Mouse (Mus musculus) urinary bladder, postnatal 14 days (tissue): ENCODE measurements around the gene Gm9970.

Experiments
- DNase-seq: peaks from one replicate; pipeline ENCODE4 v3.0.0; 2021; ENCODE audit warnings: low spot score

The Gm9970 gene

GRCm38 (mm10) chr5:31240637-31241521 lies at the start of gene Gm9970, which contains the start of gene Nrbp1:
Gm9970 (minus strand) TSS chr5:31241232.
Nrbp1 (plus strand) TSS chr5:31240864.
- DNase-seq = peak; percentile 96

GRCm38 (mm10) chr5:31289626-31290230 lies 48.7 kb upstream of the Gm9970 start:
- no peak for DNase-seq

GRCm38 (mm10) chr5:31288655-31289054 lies 47.6 kb upstream of the Gm9970 start:
- no peak for DNase-seq

- DNase-seq = no peak
Observed at GRCm38 (mm10) chr5:31288225-31288624, 47.2 kb upstream of the Gm9970 start.

GRCm38 (mm10) chr5:31279245-31279988 lies 38.4 kb upstream of the Gm9970 start:
- no peak for DNase-seq

- no peak for DNase-seq
Observed at GRCm38 (mm10) chr5:31273018-31273417, 32.0 kb upstream of the Gm9970 start.

- no peak for DNase-seq
Observed at GRCm38 (mm10) chr5:31267686-31268085, 26.7 kb upstream of the Gm9970 start.

- DNase-seq = peak; percentile 29
Observed at GRCm38 (mm10) chr5:31266101-31266500, 25.1 kb upstream of the Gm9970 start.

GRCm38 (mm10) chr5:31257616-31258015 lies 16.6 kb upstream of the Gm9970 start:
- no peak for DNase-seq

GRCm38 (mm10) chr5:31255971-31256370 lies 14.9 kb upstream of the Gm9970 start:
- no peak for DNase-seq

- no peak for DNase-seq
Observed at GRCm38 (mm10) chr5:31255381-31255780, 14.3 kb upstream of the Gm9970 start.

GRCm38 (mm10) chr5:31254901-31255300 lies 13.9 kb upstream of the Gm9970 start:
- no peak for DNase-seq

- DNase-seq = peak; percentile 74
Observed at GRCm38 (mm10) chr5:31254452-31254851, 13.4 kb upstream of the Gm9970 start.

- no peak for DNase-seq
Observed at GRCm38 (mm10) chr5:31253806-31254205, 12.8 kb upstream of the Gm9970 start.

GRCm38 (mm10) chr5:31252795-31253545 lies 11.9 kb upstream of the Gm9970 start:
- DNase-seq = no peak

- no peak for DNase-seq
Observed at GRCm38 (mm10) chr5:31252151-31252550, 11.1 kb upstream of the Gm9970 start.

- DNase-seq = peak; percentile 83
Observed at GRCm38 (mm10) chr5:31251541-31252101, 10.6 kb upstream of the Gm9970 start, which contains the start of gene Krtcap3. Krtcap3 (plus strand) TSS chr5:31251691.

GRCm38 (mm10) chr5:31250716-31251115 lies 9.7 kb upstream of the Gm9970 start:
- DNase-seq = no peak

- DNase-seq = no peak
Observed at GRCm38 (mm10) chr5:31242191-31242590, 1.2 kb upstream of the Gm9970 start.

- no peak for DNase-seq
Observed at GRCm38 (mm10) chr5:31241522-31242034, 546 bp upstream of the Gm9970 start.

GRCm38 (mm10) chr5:31226641-31227040 lies 14.4 kb downstream of the Gm9970 start:
- no peak for DNase-seq
